Mouse (Mus musculus): ENCODE measurements at regions not wholly inside any gene's neighbourhood (a gene's known extent, or its start where the extent isn't known, plus 50 kb on each side); places are given as distances from the start of the nearest gene placed in this dataset.

GRCm38 (mm10) chr9:116511450-116511849, 336.3 kb upstream of the Tgfbr2 start:
- DNase-seq (ENCODE audit: extremely low read depth, low read depth, low spot score), result no peak

- DNase-seq (ENCODE audit: extremely low read depth, low read depth, low spot score), result no peak
These were observed 332.6 kb upstream of the Tgfbr2 start for GRCm38 (mm10) chr9:116507756-116508155.

DNA sequence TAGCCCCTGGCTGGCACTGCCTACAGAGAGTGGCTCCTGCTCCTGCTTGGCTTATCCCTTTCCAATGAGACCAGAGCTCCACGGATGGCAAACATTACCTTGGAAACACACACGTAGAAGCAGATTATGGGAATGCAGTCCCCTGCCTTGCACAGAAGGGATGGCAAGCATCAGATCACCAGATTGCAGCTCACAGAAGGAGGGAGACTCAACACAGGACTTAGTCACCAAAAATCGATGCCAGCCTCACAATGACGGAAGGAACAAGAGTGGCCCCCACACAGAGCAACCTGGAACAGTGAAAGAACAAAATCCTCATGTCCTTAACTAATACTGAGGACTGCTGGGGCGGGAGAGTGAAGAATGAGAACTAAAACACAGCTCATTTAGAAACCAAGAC, 327.7 kb upstream of the Tgfbr2 start:
- no peak for DNase-seq (ENCODE audit: extremely low read depth, low read depth, low spot score)

DNA sequence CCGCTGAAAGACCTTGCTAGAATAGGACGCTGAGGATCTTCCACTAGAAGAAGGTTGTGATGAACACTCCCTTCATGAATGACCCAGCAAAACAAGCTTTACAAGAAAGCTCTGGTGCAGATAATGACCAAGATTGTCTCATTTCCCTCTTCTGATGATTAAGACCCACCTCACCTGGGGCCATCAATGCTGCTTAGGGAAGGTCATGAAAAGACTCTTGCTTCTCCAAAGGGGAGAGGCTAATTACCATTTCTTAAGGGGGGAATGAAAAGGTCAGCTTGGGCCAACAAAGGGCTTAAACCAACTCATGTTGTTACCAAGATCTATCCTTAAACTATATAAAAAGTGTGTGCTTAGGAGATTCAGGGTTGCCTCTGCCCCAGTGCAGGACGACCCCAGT, 325.8 kb upstream of the Tgfbr2 start:
- no peak for DNase-seq (ENCODE audit: extremely low read depth, low read depth, low spot score)

DNA sequence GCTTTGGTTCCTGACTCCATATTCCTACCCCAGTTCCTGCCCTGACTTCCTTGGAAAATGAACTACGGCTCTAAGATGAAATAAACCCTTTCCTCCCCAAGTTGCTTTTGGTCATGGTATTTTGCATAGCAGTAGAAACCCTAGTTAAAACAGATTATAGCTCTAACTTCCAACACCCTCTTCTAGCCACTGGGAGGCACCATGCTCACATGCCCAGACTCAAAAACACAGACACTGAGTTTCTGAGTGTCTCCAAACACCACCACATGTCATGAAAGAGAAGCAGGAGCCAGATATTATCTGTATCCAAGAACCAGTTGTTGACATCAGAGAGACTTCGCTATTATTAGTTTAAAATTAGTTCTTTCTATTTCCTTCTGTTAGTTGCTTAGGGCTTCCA, 316.1 kb upstream of the Tgfbr2 start:
- no peak for DNase-seq (ENCODE audit: extremely low read depth, low read depth, low spot score)

DNA sequence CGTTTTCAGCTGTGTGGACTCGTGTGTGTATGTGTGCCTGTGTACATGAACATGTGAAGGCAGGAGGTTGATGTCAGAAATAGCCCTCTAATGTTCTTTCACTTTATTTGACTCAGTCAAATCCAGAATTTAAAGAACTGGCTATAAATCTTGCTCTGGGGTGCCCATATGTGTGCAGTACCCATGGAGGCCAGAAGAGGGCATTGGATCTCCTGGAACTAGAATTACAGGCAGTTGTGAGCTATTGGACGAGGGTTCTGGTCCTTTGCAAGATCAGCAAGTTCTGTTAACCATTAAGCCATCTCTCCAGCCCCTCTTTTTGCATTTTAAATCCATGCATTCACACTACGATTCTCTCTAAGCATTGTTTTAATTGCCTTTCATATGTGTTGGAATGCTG, 314.6 kb upstream of the Tgfbr2 start:
- DNase-seq (ENCODE audit: extremely low read depth, low read depth, low spot score), result no peak

DNA sequence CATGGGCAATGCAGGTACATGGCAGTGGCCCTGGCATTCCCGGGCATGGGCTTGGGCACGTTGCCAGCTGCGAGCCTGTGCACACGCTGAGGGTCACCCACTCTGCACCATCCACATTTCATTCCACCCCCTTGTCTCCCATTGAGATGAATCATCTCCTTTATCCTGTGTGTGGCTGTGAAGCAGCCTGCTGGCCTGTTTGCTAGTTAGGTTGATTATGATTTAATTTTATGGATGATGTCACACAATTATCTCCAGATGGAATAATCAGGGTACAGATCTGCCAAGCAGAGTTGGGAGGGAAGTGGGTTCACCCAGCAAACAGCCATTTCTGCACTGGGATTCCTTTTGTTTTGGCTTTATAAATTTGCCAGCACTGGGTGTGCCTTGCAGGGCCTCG, 314.1 kb upstream of the Tgfbr2 start:
- DNase-seq (ENCODE audit: extremely low read depth, low read depth, low spot score), result no peak

DNA sequence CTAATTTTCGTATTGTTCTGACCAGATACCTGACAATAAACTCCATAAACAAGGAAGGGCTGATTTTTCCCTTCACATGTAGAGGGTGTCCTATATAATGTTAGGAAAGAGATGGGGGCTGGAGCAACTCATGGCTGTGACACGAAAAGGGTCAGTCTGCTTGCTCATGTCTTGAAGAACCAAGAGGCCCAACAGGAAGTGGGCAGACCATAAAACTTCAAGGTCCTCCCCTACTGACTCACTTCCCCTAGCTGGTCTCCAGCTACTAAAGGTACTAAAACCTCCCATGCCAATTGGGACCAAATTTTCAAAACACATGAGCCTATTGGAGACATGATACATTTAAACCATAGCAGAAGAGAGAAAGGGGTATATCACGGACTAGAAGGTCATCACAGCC, 302.1 kb upstream of the Tgfbr2 start:
- no peak for DNase-seq (ENCODE audit: extremely low read depth, low read depth, low spot score)

DNA sequence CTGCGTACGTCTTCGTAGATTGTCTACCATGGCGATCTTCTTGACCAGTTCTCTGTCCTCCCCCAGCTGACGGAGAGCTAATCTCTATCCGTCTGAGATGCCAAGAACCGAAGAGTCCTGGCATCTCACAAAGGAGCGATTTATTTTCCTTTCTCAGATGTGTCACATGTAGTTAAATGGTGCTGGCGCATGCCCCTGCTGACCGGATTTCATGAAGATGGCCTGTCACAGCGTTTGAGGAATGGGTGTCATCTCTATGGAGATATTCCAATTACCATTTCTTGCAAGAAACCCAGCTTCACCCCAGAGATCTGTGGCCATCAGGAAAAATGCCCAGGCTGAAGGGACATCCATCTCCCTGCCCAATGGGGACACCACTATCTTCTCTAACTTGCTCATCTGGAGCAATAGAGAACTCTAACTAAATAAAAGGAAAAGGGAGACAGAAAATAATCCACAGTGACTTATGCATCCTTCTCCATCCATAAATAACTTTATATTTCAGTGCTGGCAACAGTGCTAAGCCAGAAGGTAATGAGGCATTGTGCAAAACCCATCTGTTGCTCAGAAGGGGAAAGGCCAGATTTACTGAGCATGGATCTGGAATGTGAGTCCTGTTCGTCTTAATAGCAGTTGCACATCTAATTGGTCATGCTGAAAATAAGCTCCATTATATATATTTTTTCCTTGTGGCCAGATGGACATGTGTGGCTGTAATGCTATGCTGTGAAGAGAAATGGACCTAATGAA, 300.2 kb upstream of the Tgfbr2 start:
- DNase-seq (ENCODE audit: extremely low read depth, low read depth, low spot score), result no peak

GRCm38 (mm10) chr9:116472855-116473254, 297.7 kb upstream of the Tgfbr2 start:
- no peak for DNase-seq (ENCODE audit: extremely low read depth, low read depth, low spot score)

GRCm38 (mm10) chr9:116468569-116469250, 293.6 kb upstream of the Tgfbr2 start:
- DNase-seq (ENCODE audit: extremely low read depth, low read depth, low spot score), result no peak

DNA sequence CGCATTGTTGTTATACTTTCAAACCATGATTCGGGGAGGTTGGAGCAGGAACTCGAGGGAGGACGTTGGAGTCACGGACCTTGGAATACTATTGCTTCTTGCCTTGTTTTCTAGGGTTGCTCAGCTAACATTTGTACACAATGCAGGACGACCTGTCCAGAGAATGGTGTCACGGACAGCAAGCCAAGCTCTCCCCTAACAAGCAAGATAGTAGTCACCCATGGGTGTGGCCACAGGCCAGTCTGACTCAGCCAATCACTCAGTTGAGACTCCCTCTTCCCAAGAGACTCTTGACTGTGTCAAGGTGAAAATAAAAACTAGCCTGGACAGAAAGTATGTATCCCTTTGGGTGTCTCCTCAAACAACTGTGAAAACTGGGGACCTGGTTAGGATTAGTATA, 291.2 kb upstream of the Tgfbr2 start:
- no peak for DNase-seq (ENCODE audit: extremely low read depth, low read depth, low spot score)

GRCm38 (mm10) chr9:116464626-116465025, 289.5 kb upstream of the Tgfbr2 start:
- DNase-seq (ENCODE audit: extremely low read depth, low read depth, low spot score), result no peak

DNA sequence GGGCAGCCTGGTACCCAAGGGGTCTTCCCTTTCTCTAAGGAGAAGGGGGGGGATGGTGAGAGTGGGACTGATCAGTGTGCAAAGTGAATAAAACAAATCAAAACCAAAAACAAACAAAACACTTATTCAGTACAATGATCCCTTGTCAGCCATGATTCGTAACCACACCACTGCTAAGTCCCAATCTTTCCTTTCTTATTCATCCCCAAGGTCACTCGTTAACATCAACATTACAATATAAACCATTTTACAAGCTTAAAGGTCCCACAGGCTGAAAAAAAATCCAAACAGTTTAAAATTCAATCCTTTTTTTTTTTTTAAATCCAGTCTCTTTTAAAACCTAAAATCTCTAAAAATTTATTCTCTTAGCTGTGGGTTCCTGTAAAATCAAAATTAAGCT, 287.1 kb upstream of the Tgfbr2 start:
- no peak for DNase-seq (ENCODE audit: extremely low read depth, low read depth, low spot score)

GRCm38 (mm10) chr9:116460022-116460421, 284.9 kb upstream of the Tgfbr2 start:
- DNase-seq (ENCODE audit: extremely low read depth, low read depth, low spot score), result no peak

DNA sequence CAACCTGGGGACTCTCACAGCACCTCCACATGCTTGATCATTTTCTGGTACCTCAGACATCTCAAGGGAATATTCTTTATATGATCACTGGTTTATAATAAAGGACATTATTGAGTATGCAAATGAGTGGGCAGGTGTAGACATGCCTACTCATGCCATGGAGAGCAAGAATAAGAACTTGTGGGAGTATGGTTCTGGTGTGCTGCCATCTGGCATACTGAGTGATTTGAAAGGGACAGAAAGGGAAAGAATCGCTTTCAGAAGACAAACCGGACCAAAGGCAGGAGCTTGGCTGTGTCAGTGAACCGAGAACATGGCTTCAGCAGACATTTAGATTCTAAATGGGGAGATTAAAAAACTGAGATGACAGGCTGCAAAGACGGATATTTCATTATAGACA, 276.9 kb upstream of the Tgfbr2 start:
- DNase-seq (ENCODE audit: extremely low read depth, low read depth, low spot score), result peak; percentile 2

GRCm38 (mm10) chr9:116450829-116451228, 275.7 kb upstream of the Tgfbr2 start:
- no peak for DNase-seq (ENCODE audit: extremely low read depth, low read depth, low spot score)

GRCm38 (mm10) chr9:116447734-116448133, 272.6 kb upstream of the Tgfbr2 start:
- DNase-seq (ENCODE audit: extremely low read depth, low read depth, low spot score), result no peak

DNA sequence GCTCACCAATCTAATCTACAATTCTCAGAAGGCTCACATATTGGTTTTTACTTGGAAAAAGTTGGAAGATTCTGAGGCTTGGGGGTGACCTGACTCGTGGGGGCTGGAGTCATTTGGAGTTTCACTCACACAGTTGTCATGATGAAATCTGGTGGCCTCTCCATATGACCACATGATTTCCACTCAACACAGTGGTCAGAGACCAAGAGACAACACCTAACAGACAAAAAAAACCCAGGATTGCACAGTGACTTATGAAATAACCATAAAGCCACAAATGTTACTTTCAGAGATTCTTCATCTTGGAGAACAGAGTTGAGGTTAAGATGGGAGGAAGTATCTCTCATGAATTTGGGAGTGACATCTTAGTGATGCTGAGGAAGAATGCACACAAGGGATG, 263.4 kb upstream of the Tgfbr2 start:
- no peak for DNase-seq (ENCODE audit: extremely low read depth, low read depth, low spot score)

- DNase-seq (ENCODE audit: extremely low read depth, low read depth, low spot score), result no peak
These were observed 259.3 kb upstream of the Tgfbr2 start for GRCm38 (mm10) chr9:116434414-116434813.

GRCm38 (mm10) chr9:116429061-116429460, 253.9 kb upstream of the Tgfbr2 start:
- DNase-seq (ENCODE audit: extremely low read depth, low read depth, low spot score), result no peak

DNA sequence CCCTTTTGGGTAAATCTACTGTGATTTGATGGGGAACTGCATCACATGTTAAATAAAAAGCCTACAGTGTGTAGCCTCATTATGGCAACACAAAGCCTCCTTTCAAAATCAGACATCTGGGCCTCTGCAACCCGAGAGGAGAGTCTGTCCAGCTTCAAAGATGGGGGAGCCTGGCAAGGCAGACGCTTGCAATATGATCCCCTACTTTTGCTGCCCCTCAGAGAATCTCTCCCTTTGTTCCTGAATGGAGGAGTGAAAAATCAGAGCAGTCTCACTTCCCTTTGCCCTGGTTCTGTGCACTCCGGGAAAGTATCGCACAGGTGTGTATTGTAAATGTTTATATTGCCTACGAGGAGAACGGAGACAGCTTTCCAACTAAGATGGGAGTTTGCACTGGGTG, 253.3 kb upstream of the Tgfbr2 start:
- no peak for DNase-seq (ENCODE audit: extremely low read depth, low read depth, low spot score)

DNA sequence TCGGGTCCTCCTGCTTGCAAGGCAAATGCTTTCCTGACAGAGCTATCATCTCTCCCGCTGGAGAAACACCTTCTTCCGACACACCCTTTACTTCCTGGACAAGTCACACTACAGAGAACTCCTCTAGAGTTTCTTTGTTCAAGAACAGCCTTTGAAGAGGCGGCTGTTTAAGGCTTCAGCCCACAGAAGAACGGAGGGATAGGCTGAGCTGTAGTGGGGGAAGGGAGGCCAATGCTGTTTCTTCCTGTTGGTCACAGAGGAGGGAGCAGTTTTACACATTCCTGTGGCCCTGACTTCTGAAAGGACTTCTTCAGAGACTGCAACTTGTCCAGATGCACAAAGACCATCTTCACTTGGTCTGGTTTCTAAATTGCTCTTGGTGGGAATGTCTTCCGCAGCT, 252.1 kb upstream of the Tgfbr2 start:
- no peak for DNase-seq (ENCODE audit: extremely low read depth, low read depth, low spot score)
